Mouse (Mus musculus) olfactory bulb, adult 2 months (tissue): Measurements from ENCODE around the gene Ruvbl2. TPM values are rescaled to one million over a fixed set of nuclear protein-coding genes. Genes with fewer than 3 reads are reported as not detected.
"Not testable (repeated sequence)": the region's sequence is repeated elsewhere in the genome, so short reads cannot be mapped to it uniquely, and the experiment has no call there.

ENCODE experiments used
- H3K27ac ChIP-seq: fragments of 200-500 bp; 2 replicates; pipeline ENCODE4 v1.5.1; 2012; ENCODE audit warnings: low read depth, low read length; ENCODE audit not compliant: insufficient read depth
- H3K4me1 ChIP-seq: fragments of 200-500 bp; 2 replicates; pipeline ENCODE4 v1.6.1; 2012; ENCODE audit warnings: low read length; ENCODE audit not compliant: control insufficient read depth, insufficient read depth
- H3K4me3 ChIP-seq: fragments of 200-500 bp; 2 replicates; pipeline ENCODE4 v1.5.1; 2012; ENCODE audit warnings: mild to moderate bottlenecking, low read depth, low read length, moderate library complexity; ENCODE audit not compliant: insufficient read depth
- CTCF ChIP-seq: fragments of 200-500 bp; IDR thresholded peaks from 2 replicates; pipeline ENCODE4 v1.5.1; 2012; ENCODE audit warnings: low read depth, mild to moderate bottlenecking, low read length, moderate library complexity; ENCODE audit not compliant: insufficient read depth
- POLR2A ChIP-seq: fragments of 200-500 bp; IDR thresholded peaks from 2 replicates; pipeline ENCODE4 v1.6.1; 2012; ENCODE audit warnings: mild to moderate bottlenecking, low read depth, low read length, moderate library complexity; ENCODE audit not compliant: insufficient read depth
- WGBS: fragments of 180-500 bp; shearing (Covaris S2); methylation state at CpG from one replicate; pipeline ENCODE4 v1.1.7; 2018; 5-methylcytosine and 5-hydroxymethylcytosine counted together
- polyA plus RNA-seq: library from polyadenylated mRNA; stranded (reverse); fragments of >200 nt; gene quantifications from 2 replicates; pipeline ENCODE4 v1.2.4, GENCODE M21; 2012; ENCODE audit warnings: low replicate concordance; ENCODE audit not compliant: missing spikeins, insufficient read depth, insufficient read length

Gene Ruvbl2
- polyA plus RNA-seq, 1 experiment: not detected

DNA sequence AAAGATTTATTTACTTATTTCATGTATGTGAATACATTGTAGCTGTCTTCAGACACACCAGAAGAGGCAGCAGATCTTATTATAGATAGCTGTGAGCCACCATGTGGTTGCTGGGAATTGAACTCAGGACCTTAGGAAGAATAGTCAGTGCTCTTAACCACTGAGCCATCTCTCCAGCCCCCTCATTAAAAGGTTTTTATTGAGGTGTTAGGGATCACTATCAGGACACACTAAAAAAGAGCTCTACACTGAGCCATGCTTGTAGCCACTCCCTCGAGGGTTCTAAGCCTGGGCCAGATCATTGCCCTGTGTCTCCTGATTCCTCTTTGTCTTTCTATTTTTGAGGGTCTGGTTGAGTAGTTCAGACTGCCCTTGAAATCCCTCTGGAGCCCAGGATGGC, 38.6 kb upstream of the Ruvbl2 start:
- no peak overlapping the region for H3K27ac ChIP-seq
- WGBS: 59% methylated on average over 1 of the region's 1 CpGs
- no peak for TF ChIP-seq POLR2A
- TF ChIP-seq CTCF: no peak
- no peak overlapping the region for H3K4me3 ChIP-seq
- peaks cover 5% of the 10 kb centered on the region; the same call in 1 of the 2 replicates for H3K4me1 ChIP-seq

DNA sequence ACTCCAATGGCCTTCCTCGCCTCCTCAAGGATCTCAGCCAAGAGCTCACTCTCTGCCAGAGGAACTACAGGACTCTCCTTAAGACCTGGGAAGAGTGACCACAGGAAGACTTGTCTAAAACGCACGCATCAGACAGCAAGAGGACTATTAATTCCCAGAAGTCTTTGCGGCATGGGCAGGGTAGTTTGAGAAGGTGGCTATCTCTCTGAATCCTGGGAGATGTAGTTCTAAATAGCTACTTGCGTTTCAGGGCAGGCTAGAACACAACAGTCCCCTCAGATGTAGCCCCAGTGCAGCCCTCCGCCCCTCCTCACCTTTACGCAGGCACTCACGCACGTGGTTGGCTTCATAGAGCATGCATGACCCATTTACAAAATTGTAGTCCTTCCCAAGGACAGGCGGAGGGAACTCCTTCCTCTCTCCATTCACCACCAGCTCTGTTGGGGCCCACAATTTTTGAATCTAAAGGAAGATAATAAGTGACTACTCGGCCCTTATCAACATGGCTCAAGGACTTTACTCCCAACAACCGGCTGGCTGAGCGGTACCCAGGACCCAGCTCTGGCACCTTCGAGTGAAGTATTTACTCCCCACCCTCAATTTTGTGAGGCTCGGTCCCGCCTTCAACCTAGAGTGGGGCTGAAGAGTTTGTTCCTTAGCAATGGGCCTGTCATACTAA, 37.5 kb upstream of the Ruvbl2 start:
- H3K4me1 ChIP-seq: peaks cover 5% of the 10 kb centered on the region; the same call in 1 of the 2 replicates
- peak overlapping the region; percentile 34 for H3K4me3 ChIP-seq
- 0 out of 2 replicates have a peak overlapping the region, but pooled peaks have one; percentile 0 for H3K27ac ChIP-seq
- WGBS: 76% methylated on average over 16 of the region's 16 CpGs
- no peak for TF ChIP-seq CTCF
- no peak for TF ChIP-seq POLR2A

DNA sequence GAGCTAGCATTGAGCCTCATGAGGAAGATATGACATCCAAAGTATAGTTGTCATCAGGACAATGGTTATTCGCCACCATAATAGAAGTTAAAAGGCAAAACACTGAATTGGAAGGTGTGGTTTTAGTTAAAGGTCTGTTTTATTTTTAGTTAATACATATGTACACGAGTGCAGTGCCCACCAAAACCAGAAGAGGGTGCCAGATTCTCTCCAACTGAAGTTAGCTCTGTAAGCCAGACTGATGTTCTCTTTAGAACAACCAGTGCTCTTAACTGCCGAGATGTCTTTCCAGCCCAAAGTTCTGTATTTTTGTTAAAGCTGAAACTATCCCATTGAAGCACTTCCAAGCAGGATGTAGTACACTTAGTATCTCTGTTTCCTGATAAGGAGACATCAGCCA, 33.0 kb upstream of the Ruvbl2 start:
- H3K4me1 ChIP-seq: peaks cover 8% of the 10 kb centered on the region
- WGBS: under 1% methylated on average over 3 of the region's 3 CpGs
- TF ChIP-seq CTCF: no peak
- no peak for TF ChIP-seq POLR2A
- no peak overlapping the region for H3K4me3 ChIP-seq
- no peak overlapping the region for H3K27ac ChIP-seq

DNA sequence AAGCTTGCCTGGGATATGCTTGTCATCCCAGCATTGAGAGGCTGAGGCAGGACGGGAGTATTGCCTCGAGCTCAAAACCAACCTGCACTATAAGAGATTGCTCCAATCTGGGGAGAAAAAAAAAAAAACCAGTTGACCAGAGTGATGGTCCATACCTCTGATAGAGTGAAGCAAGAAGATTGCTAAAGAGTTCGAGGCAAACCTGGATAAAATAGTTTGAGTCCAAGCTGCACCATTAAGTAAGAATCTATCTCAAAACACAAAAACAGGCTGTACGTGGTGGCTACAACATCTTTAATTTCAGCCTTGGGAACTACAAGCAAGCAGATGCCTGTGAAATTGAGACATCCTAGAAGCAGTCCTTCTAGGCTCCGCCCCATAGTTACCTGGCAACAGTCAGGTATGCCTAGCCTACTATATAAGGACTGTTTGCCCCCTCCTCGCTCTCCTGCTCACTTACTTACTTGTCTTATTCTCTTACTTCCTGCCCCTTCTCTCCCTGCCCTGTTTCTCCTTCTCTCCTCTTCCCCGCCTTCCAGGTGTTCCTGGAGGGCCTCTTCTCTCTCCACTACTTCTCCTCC, 29.3 kb upstream of the Ruvbl2 start:
- H3K4me1 ChIP-seq: peaks cover 14% of the 10 kb centered on the region
- peak overlapping the region; percentile 75 for H3K4me3 ChIP-seq
- WGBS: 43% methylated on average over 7 of the region's 7 CpGs
- H3K27ac ChIP-seq: 0 out of 2 replicates have a peak overlapping the region, but pooled peaks have one; percentile 27
- TF ChIP-seq POLR2A (no peak), CTCF (no peak)

DNA sequence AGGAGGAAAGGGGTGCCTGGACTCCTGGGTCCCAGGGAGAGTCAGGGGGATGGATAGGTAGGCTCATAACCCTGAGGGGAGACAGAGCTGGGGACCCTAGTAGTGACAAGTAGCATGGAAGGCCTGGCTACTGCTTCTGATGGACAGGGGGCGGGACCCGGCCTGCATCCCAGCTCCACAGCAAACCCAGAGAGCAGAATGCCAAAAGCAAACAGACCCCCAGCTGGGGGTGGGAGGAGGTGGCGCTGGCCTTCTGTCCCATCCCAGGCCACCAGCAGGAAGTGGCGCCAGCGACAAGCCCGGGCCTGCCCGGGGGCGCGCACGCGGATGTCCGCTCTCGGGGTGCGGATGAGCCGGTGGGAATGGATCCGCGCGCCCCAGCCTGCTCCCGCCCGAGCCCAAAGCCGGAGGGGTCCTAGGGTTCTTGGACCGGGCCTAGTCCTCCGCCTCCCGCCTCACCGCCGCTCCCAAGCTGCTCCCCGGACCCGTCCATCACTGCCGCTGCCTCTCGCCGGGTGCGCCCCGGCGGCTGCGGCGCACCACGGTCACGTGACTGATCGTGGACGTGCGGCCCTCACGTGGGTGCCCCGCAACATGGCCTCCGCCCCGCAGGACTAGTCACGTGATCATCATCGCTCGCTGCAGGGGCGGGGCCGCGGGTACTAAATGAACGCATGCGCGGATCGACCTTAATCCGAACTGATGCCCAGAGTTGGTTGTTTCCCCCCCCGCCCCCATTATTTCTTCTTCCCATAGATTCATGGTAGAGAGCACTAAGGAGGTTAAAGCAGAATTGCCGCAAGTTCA, 28.6 kb upstream of the Ruvbl2 start, which contains the start of gene Bax:
TSS of gene Bax (minus strand) at position 616 of the 807 bp plus-strand sequence.
- TF ChIP-seq POLR2A (peak; percentile 91), CTCF (no peak)

DNA sequence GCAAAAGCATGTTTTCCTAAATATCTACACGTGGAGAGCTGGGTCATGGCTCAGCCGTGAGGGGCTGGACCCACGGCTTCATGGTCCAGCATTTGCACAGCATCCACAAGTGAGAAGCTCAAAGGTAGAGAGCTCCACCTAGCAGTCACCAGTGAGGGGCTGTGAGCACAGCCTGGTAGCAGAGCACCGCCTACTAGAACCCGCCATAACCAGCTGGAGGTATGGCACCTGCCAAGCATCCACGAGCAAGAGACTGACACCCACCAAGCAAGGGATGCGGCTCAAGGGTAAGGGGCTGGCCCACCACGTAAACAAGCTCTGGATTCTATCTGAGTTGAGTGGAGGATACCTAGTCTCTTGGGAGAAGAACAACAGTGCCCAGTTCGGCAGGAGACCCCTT, 27.7 kb upstream of the Ruvbl2 start:
- H3K4me3 ChIP-seq: peak overlapping the region; percentile 75
- no peak for TF ChIP-seq POLR2A
- TF ChIP-seq CTCF: no peak
- 70% methylated on average over 9 of the region's 9 CpGs for WGBS
- peaks cover 20% of the 10 kb centered on the region for H3K4me1 ChIP-seq
- H3K27ac ChIP-seq: no peak overlapping the region

More for the DNA sequence above, 28.6 kb upstream of the Ruvbl2 start, which contains the start of gene Bax:
- H3K27ac ChIP-seq: peak within 1 kb of the TSS; percentile 52; the same call in 1 of the 2 replicates
- H3K4me1 ChIP-seq: peaks cover 14% of the 10 kb centered on the region
- H3K4me3 ChIP-seq: peak within 1 kb of the TSS; percentile 75
- WGBS: under 1% methylated on average over 57 of the region's 58 CpGs

DNA sequence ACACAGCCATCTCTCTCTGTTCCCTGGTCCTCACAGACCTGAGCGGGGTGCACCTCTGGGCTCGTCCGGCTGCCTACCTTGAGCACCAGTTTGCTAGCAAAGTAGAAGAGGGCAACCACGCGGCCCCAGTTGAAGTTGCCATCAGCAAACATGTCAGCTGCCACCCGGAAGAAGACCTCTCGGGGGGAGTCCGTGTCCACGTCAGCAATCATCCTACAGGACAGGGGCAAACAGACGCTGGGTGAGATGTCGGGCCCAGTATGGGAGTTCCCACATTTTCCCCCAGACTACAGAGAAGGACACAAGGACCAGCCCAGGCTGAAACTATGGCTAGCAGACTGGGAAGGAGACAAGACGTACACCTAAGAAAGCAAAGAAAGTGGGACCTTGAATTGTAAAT, 27.2 kb upstream of the Ruvbl2 start:
- WGBS: 94% methylated on average over 12 of the region's 12 CpGs
- no peak overlapping the region for H3K4me3 ChIP-seq
- no peak for TF ChIP-seq CTCF
- no peak for TF ChIP-seq POLR2A
- peaks cover 23% of the 10 kb centered on the region for H3K4me1 ChIP-seq
- no peak overlapping the region for H3K27ac ChIP-seq

DNA sequence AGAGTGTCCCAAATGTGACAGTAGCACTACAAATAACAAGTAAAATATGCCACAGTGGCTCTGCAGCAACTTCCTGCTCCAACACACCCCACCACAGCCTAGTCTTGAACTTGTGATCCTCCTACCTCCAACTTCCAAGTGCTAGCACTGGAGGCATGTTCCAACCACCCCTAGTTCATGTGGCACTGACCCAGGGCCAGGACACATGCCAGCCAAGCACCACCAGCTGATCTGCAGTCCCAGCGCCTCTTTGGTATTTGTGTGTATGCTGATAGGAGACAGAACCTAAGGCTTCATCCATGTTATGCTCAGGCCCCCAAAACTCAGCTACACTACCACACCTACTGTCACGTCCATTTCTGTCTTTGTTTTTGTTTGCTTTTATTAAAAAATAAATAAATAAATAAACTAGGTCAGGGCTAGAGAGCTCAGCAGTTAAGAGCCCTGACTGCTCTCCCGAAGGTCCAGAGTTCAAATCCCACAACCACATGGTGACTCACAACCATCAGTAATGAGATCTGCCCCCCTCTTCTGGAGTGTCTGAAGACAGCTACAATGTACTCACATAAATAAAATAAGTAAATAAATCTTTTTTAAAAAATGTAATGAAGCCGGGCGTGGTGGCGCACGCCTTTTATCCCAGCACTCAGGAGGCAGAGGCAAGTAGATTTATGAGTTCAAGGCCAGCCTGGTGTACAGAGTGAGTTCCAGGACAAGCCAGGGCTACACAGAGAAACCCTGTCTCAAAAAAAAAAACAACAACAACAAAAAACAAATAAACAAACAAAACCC, 26.3 kb upstream of the Ruvbl2 start:
- WGBS: 88% methylated on average over 7 of the region's 7 CpGs
- peaks cover 23% of the 10 kb centered on the region for H3K4me1 ChIP-seq
- no peak overlapping the region for H3K4me3 ChIP-seq
- TF ChIP-seq POLR2A (no peak), CTCF (no peak)
- no peak overlapping the region for H3K27ac ChIP-seq

DNA sequence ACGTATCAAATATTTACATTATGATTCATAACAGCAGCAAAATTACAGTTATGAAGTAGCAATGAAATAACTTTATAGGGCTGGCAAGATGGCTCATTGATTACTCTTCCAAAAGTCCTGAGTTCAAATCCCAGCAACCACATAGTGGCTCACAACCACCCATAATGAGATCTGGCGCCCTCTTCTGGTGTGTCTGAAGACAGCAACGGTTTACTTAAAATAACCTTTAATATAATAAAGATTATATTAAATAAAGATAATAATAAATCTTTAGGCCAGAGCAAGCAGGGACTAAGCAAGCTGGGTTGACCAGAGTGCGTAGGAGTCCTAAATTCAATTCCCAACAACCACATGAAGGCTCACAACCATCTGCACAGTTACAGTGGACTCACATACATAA, 25.0 kb upstream of the Ruvbl2 start:
- WGBS: 78% methylated on average over 4 of the region's 4 CpGs
- not testable (repeated sequence) for H3K27ac ChIP-seq, H3K4me3 ChIP-seq
- peaks cover 26% of the 10 kb centered on the region for H3K4me1 ChIP-seq
